In genomic region chr11:103696851-103697564, GRCm38 (mm10) we compare ENCODE assay signal across 8 mouse cellular contexts. TPM values are rescaled to one million over a fixed set of nuclear protein-coding genes. Genes with fewer than 3 reads are reported as not detected.
DNase-seq lines count a peak whose midpoint lies in the region; ATAC-seq and TF ChIP-seq lines count a peak whose summit lies in the region.

No protein-coding gene starts in this region.

- no peaks in the 10 kb centered on the region for H3K27me3 ChIP-seq in kidney, embryonic 14.5 days (ENCODE audit: control insufficient read depth, insufficient read depth, low read length)
- H3K27me3 ChIP-seq in G1E (ENCODE audit: insufficient read depth, low read length): peaks cover 10% of the 10 kb centered on the region
- H3K27me3 ChIP-seq in forebrain, embryonic 12.5 days: no peaks in the 10 kb centered on the region
- H3K27me3 ChIP-seq in liver, embryonic 14.5 days (ENCODE audit: control insufficient read depth, insufficient read depth, low read length): no peaks in the 10 kb centered on the region
- H3K27me3 ChIP-seq in stomach, embryonic 16.5 days (ENCODE audit: control insufficient read depth, insufficient read depth, low read length): no peaks in the 10 kb centered on the region

- TF ChIP-seq CTCF in G1E (IDR thresholded peaks at IDR 0.05; ENCODE audit: low read depth, low read length): no peak
- TF ChIP-seq CTCF in liver, embryonic 14.5 days (IDR thresholded peaks at IDR 0.05; ENCODE audit: low read depth): peak; percentile 30; the same call in 1 of the 2 replicates

- WGBS in kidney, embryonic 14.5 days: 3% methylated on average over 18 of the region's 18 CpGs
- WGBS in forebrain, embryonic 12.5 days: 1% methylated on average over 18 of the region's 18 CpGs
- 1% methylated on average over 18 of the region's 18 CpGs for WGBS in liver, embryonic 14.5 days (ENCODE audit: insufficient replicate concordance)
- WGBS in stomach, embryonic 16.5 days: under 1% methylated on average over 18 of the region's 18 CpGs

- peak overlapping the region; percentile 90 for H3K27ac ChIP-seq in kidney, embryonic 14.5 days (ENCODE audit: low read depth, low read length)
- H3K27ac ChIP-seq in forebrain, embryonic 12.5 days: peak overlapping the region; percentile 96
- peak overlapping the region; percentile 63 for H3K27ac ChIP-seq in liver, embryonic 14.5 days
- H3K27ac ChIP-seq in stomach, embryonic 16.5 days (ENCODE audit: low read length): peak overlapping the region; percentile 99

- peak; percentile 76 for ATAC-seq in kidney, embryonic 14.5 days (ENCODE audit: low FRiP score, low TSS enrichment)
- ATAC-seq in G1E (ENCODE audit: extremely low read depth, insufficient number of reproducible peaks, low FRiP score, poor library complexity, severe bottlenecking): no peak
- peak; percentile 67 for ATAC-seq in forebrain, embryonic 12.5 days (ENCODE audit: low FRiP score)
- peak; percentile 58 for ATAC-seq in liver, embryonic 14.5 days (ENCODE audit: insufficient read depth)
- ATAC-seq in stomach, embryonic 16.5 days (ENCODE audit: insufficient read depth, low FRiP score): peak; percentile 53

- DNase-seq in kidney, postnatal 14 days: no peak
- DNase-seq in G1E (ENCODE audit: low spot score): no peak
- DNase-seq in liver, embryonic 14.5 days (ENCODE audit: low read depth in 3 of 3, low spot score in 3 of 3): no peak
- DNase-seq in adrenal gland, adult (ENCODE audit: inconsistent age in 2 of 2, low spot score in 1 of 2): no peak
- no peak for DNase-seq in layer of hippocampus, postnatal 14 days (ENCODE audit: low spot score in 2 of 2)

- no peak for TF ChIP-seq EP300 in liver, embryonic 14.5 days (IDR thresholded peaks at IDR 0.05; ENCODE audit: low read depth)

- no peaks in the 10 kb centered on the region for H3K9me3 ChIP-seq in kidney, embryonic 14.5 days (ENCODE audit: control insufficient read depth, low read length)
- no peaks in the 10 kb centered on the region for H3K9me3 ChIP-seq in G1E (replicated peaks)
- no peaks in the 10 kb centered on the region for H3K9me3 ChIP-seq in forebrain, embryonic 12.5 days
- no peaks in the 10 kb centered on the region for H3K9me3 ChIP-seq in liver, embryonic 14.5 days (ENCODE audit: control insufficient read depth, low read length)
- no peaks in the 10 kb centered on the region for H3K9me3 ChIP-seq in stomach, embryonic 16.5 days (replicated peaks; ENCODE audit: control insufficient read depth, low read length)

- peak overlapping the region; percentile 90 for H3K9ac ChIP-seq in kidney, embryonic 14.5 days (ENCODE audit: low read depth, low read length)
- peak overlapping the region; percentile 86 for H3K9ac ChIP-seq in forebrain, embryonic 12.5 days
- H3K9ac ChIP-seq in liver, embryonic 14.5 days (replicated peaks): peak overlapping the region; percentile 80
- peak overlapping the region; percentile 92 for H3K9ac ChIP-seq in stomach, embryonic 16.5 days (ENCODE audit: low read length)

- no peaks in the 10 kb centered on the region for H3K36me3 ChIP-seq in kidney, embryonic 14.5 days (ENCODE audit: control insufficient read depth, insufficient read depth, low read length)
- H3K36me3 ChIP-seq in G1E (replicated peaks): peaks cover 29% of the 10 kb centered on the region
- H3K36me3 ChIP-seq in forebrain, embryonic 12.5 days (replicated peaks): no peaks in the 10 kb centered on the region
- no peaks in the 10 kb centered on the region for H3K36me3 ChIP-seq in liver, embryonic 14.5 days (replicated peaks; ENCODE audit: control insufficient read depth, insufficient read depth, low read depth)
- H3K36me3 ChIP-seq in stomach, embryonic 16.5 days (ENCODE audit: control insufficient read depth, insufficient read depth, low read length): no peaks in the 10 kb centered on the region

- 0 out of 2 replicates have a peak, but pooled peaks cover 5% of the 10 kb centered on the region for H3K4me1 ChIP-seq in kidney, embryonic 14.5 days (ENCODE audit: control insufficient read depth, insufficient read depth, low read length)
- peaks cover 26% of the 10 kb centered on the region for H3K4me1 ChIP-seq in G1E (ENCODE audit: insufficient read depth, low read depth, low read length)
- H3K4me1 ChIP-seq in forebrain, embryonic 12.5 days: peaks cover 11% of the 10 kb centered on the region
- peaks cover 3 to 11% of the 10 kb centered on the region in 2 experiments for H3K4me1 ChIP-seq in liver, embryonic 14.5 days (replicated peaks; ENCODE audit: control insufficient read depth in 2 of 2, insufficient read depth in 2 of 2, low read length in 1 of 2)
- no peaks in the 10 kb centered on the region; the same call in 1 of the 2 replicates for H3K4me1 ChIP-seq in stomach, embryonic 16.5 days (ENCODE audit: control insufficient read depth, insufficient read depth, low read length)

- H3K4me2 ChIP-seq in kidney, embryonic 14.5 days (replicated peaks; ENCODE audit: low read depth, low read length): peak overlapping the region; percentile 54
- H3K4me2 ChIP-seq in forebrain, embryonic 12.5 days: peak overlapping the region; percentile 73
- peak overlapping the region; percentile 73 for H3K4me2 ChIP-seq in liver, embryonic 14.5 days (ENCODE audit: low read depth)
- H3K4me2 ChIP-seq in stomach, embryonic 16.5 days (ENCODE audit: low read depth, low read length): peak overlapping the region; percentile 68

- peak overlapping the region; percentile 95 for H3K4me3 ChIP-seq in kidney, embryonic 14.5 days (ENCODE audit: low read length)
- H3K4me3 ChIP-seq in G1E (ENCODE audit: low read depth, low read length): peak overlapping the region; percentile 79
- H3K4me3 ChIP-seq in forebrain, embryonic 12.5 days (replicated peaks): peak overlapping the region; percentile 93
- peak overlapping the region; percentile 82 to 84 for H3K4me3 ChIP-seq in liver, embryonic 14.5 days (ENCODE audit: insufficient read depth in 1 of 2, low read depth in 2 of 2, low read length in 2 of 2)
- H3K4me3 ChIP-seq in stomach, embryonic 16.5 days (replicated peaks; ENCODE audit: low read length): peak overlapping the region; percentile 80

RNA-seq across cellular contexts. Expression of gene Gosr2, which starts 0.7 kb away (rescaled TPM):
- polyA plus RNA-seq in kidney, embryonic 14.5 days (2014; fragmentation: Nextera tagmentation; extraction: Ambion mirVana): 46.7 and 82.7 TPM in 2 replicates
- total RNA-seq in G1E (2014; fragmentation: Nextera tagmentation) (65.5 and 69.2 TPM in 2 replicates), G1E (2017) (72.1 and 73.1 TPM in 2 replicates)
- polyA plus RNA-seq in G1E (2012): 6.5 and 16.0 TPM in 2 replicates
- 95.2 and 95.4 TPM in 2 replicates for polyA plus RNA-seq in forebrain, embryonic 12.5 days (2016; fragmentation: Nextera tagmentation; extraction: Ambion mirVana)
- 25.4 and 27.6 TPM in 2 replicates for polyA plus RNA-seq in liver, embryonic 14.5 days (2012; rRNA removed)
- 39.1 and 40.3 TPM in 2 replicates for polyA plus RNA-seq in liver, embryonic 14.5 days (2014; fragmentation: Nextera tagmentation; extraction: Ambion mirVana)
- 75.1 and 78.1 TPM in 2 replicates for polyA plus RNA-seq in stomach, embryonic 16.5 days (2015; fragmentation: Nextera tagmentation; extraction: Ambion mirVana)
- 10 to 100 TPM; 75.7 to 78.5 TPM for total RNA-seq in layer of hippocampus, postnatal 14 days (2021)

RNA-seq across cellular contexts. Expression of gene Rprml, which starts 47.6 kb away (rescaled TPM):
- not detected in 2 replicates for polyA plus RNA-seq in kidney, embryonic 14.5 days (2014; fragmentation: Nextera tagmentation; extraction: Ambion mirVana)
- total RNA-seq in G1E (2014; fragmentation: Nextera tagmentation): not detected in 2 replicates
- total RNA-seq in G1E (2017): not detected in 2 replicates
- polyA plus RNA-seq in G1E (2012): not detected in 2 replicates
- not detected in 2 replicates for polyA plus RNA-seq in forebrain, embryonic 12.5 days (2016; fragmentation: Nextera tagmentation; extraction: Ambion mirVana)
- not detected in 2 replicates for polyA plus RNA-seq in liver, embryonic 14.5 days (2012; rRNA removed)
- polyA plus RNA-seq in liver, embryonic 14.5 days (2014; fragmentation: Nextera tagmentation; extraction: Ambion mirVana): not detected in 2 replicates
- polyA plus RNA-seq in stomach, embryonic 16.5 days (2015; fragmentation: Nextera tagmentation; extraction: Ambion mirVana): 0.22 TPM in 1 of 2 replicates, not detected in the other
- 100 to 1,000 TPM; 113 to 118 TPM for total RNA-seq in layer of hippocampus, postnatal 14 days (2021)

RNA-seq across cellular contexts. Expression of gene Wnt9b, which starts 52.6 kb away (rescaled TPM):
- polyA plus RNA-seq in kidney, embryonic 14.5 days (2014; fragmentation: Nextera tagmentation; extraction: Ambion mirVana): 4.9 and 8.4 TPM in 2 replicates
- total RNA-seq in G1E (2014; fragmentation: Nextera tagmentation) (not detected in 2 replicates), G1E (2017) (0.06 and 0.11 TPM in 2 replicates)
- not detected in 2 replicates for polyA plus RNA-seq in G1E (2012)
- polyA plus RNA-seq in forebrain, embryonic 12.5 days (2016; fragmentation: Nextera tagmentation; extraction: Ambion mirVana): 0.40 and 0.69 TPM in 2 replicates
- 0.01 TPM in 2 replicates for polyA plus RNA-seq in liver, embryonic 14.5 days (2012; rRNA removed)
- 0.05 TPM in 1 of 2 replicates, not detected in the other for polyA plus RNA-seq in liver, embryonic 14.5 days (2014; fragmentation: Nextera tagmentation; extraction: Ambion mirVana)
- 0.05 and 0.06 TPM in 2 replicates for polyA plus RNA-seq in stomach, embryonic 16.5 days (2015; fragmentation: Nextera tagmentation; extraction: Ambion mirVana)
- 1 to 10 TPM in 1 of 2 experiments, under 1 TPM in 1; 0.48 to 2.7 TPM for total RNA-seq in layer of hippocampus, postnatal 14 days (2021)

RNA-seq across cellular contexts. Expression of gene Lyzl6, which starts 58.3 kb away (rescaled TPM):
- not detected in 2 replicates for polyA plus RNA-seq in kidney, embryonic 14.5 days (2014; fragmentation: Nextera tagmentation; extraction: Ambion mirVana)
- total RNA-seq in G1E (2014; fragmentation: Nextera tagmentation): not detected in 2 replicates
- total RNA-seq in G1E (2017): not detected in 2 replicates
- polyA plus RNA-seq in G1E (2012): not detected in 2 replicates
- not detected in 2 replicates for polyA plus RNA-seq in forebrain, embryonic 12.5 days (2016; fragmentation: Nextera tagmentation; extraction: Ambion mirVana)
- polyA plus RNA-seq in liver, embryonic 14.5 days (2012; rRNA removed): not detected in 2 replicates
- polyA plus RNA-seq in liver, embryonic 14.5 days (2014; fragmentation: Nextera tagmentation; extraction: Ambion mirVana): not detected in 2 replicates
- polyA plus RNA-seq in stomach, embryonic 16.5 days (2015; fragmentation: Nextera tagmentation; extraction: Ambion mirVana): not detected in 2 replicates
- total RNA-seq in layer of hippocampus, postnatal 14 days (2021): not detected
